Mouse (Mus musculus) MEL (cell line): ENCODE data around the gene Golph3l. TPM values are rescaled to one million over a fixed set of nuclear protein-coding genes. Genes with fewer than 3 reads are reported as not detected.

ENCODE experiments used
- DNase-seq: peaks from one replicate; pipeline ENCODE4 v3.0.0; 2011; ENCODE audit warnings: low read depth, low spot score
- H3K27ac ChIP-seq: 2 replicates; pipeline ENCODE4 v1.5.1; 2012; ENCODE audit warnings: low read depth, mild to moderate bottlenecking, control low read depth, low read length, moderate library complexity; ENCODE audit not compliant: control insufficient read depth
- H3K27me3 ChIP-seq, 2 experiments: fragments of 150-350 bp in 1 of 2; sonication (generic) in 1 of 2; 2 replicates each; pipeline ENCODE4 v1.6.1; 2012; ENCODE audit warnings: low read length in 2 of 2, mild to moderate bottlenecking in 2 of 2, improper control_type of control experiment in 1 of 2, moderate library complexity in 1 of 2; ENCODE audit not compliant: insufficient read depth in 2 of 2, control insufficient read depth in 1 of 2
- H3K36me3 ChIP-seq, 2 experiments: 2 replicates each; pipeline ENCODE4 v1.6.1; 2012 to 2014; ENCODE audit warnings: low read length in 2 of 2, improper control_type of control experiment in 1 of 2, inconsistent platforms in 1 of 2, mild to moderate bottlenecking in 1 of 2; ENCODE audit not compliant: insufficient read depth in 2 of 2, control insufficient read depth in 1 of 2
- H3K4me1 ChIP-seq, 2 experiments: fragments of 150-350 bp in 1 of 2; sonication (generic) in 1 of 2; 2 replicates each; pipeline ENCODE4 v1.6.1; 2012; ENCODE audit warnings: low read length in 2 of 2, improper control_type of control experiment in 1 of 2, mild to moderate bottlenecking in 1 of 2; ENCODE audit not compliant: insufficient read depth in 2 of 2, control insufficient read depth in 1 of 2
- H3K4me3 ChIP-seq, 2 experiments: fragments of 150-350 bp in 1 of 2; sonication (generic) in 1 of 2; 2 replicates each; pipeline ENCODE4 v1.5.1; 2012; ENCODE audit warnings: low read depth in 2 of 2, low read length in 2 of 2, mild to moderate bottlenecking in 2 of 2, moderate library complexity in 2 of 2, control low read depth in 1 of 2, improper control_type of control experiment in 1 of 2; ENCODE audit not compliant: control insufficient read depth in 1 of 2, insufficient read depth in 1 of 2
- H3K79me2 ChIP-seq: 2 replicates; pipeline ENCODE4 v1.6.1; 2012; ENCODE audit warnings: mild to moderate bottlenecking, low read length, moderate library complexity; ENCODE audit not compliant: control insufficient read depth, poor library complexity, insufficient read depth
- H3K9ac ChIP-seq: 2 replicates; pipeline ENCODE4 v1.6.1; 2012; ENCODE audit warnings: low read depth, mild to moderate bottlenecking, control low read depth, low read length, moderate library complexity; ENCODE audit not compliant: control insufficient read depth, poor library complexity, severe bottlenecking
- H3K9me3 ChIP-seq: fragments of 150-350 bp; sonication (generic); replicated peaks from 2 replicates; pipeline ENCODE4 v1.6.1; 2012; ENCODE audit warnings: mild to moderate bottlenecking, low read length, improper control_type of control experiment, moderate library complexity; ENCODE audit not compliant: insufficient read depth
- BHLHE40 ChIP-seq: IDR thresholded peaks from 2 replicates; pipeline ENCODE4 v1.6.1; 2012; ENCODE audit warnings: low read depth, mild to moderate bottlenecking, inconsistent platforms, low read length, improper control_type of control experiment, borderline replicate concordance
- CHD1 ChIP-seq: IDR thresholded peaks from 2 replicates; pipeline ENCODE4 v1.6.1; 2012; ENCODE audit warnings: low read depth, mild to moderate bottlenecking, inconsistent platforms, low read length, improper control_type of control experiment
- CTCF ChIP-seq, 3 experiments: IDR thresholded peaks in 2 of 3; conservative IDR thresholded peaks in 1 of 3; 2 replicates each; pipeline ENCODE4 v1.5.1; 2011 to 2012; ENCODE audit warnings: low read length in 3 of 3, low read depth in 2 of 3, mild to moderate bottlenecking in 2 of 3, improper control_type of control experiment in 1 of 3, inconsistent platforms in 1 of 3, mixed read lengths in 1 of 3, moderate library complexity in 1 of 3; ENCODE audit not compliant: control insufficient read depth in 1 of 3, insufficient read depth in 1 of 3, poor library complexity in 1 of 3, severe bottlenecking in 1 of 3
- ETS1 ChIP-seq: IDR thresholded peaks from 2 replicates; pipeline ENCODE4 v1.6.1; 2012; ENCODE audit warnings: low read depth, mild to moderate bottlenecking, inconsistent platforms, low read length, improper control_type of control experiment, moderate library complexity
- GABPA ChIP-seq: IDR thresholded peaks from 2 replicates; pipeline ENCODE4 v1.6.1; 2012; ENCODE audit warnings: low read depth, mild to moderate bottlenecking, inconsistent platforms, low read length, improper control_type of control experiment, moderate library complexity
- GATA1 ChIP-seq: IDR thresholded peaks from 2 replicates; pipeline ENCODE4 v1.6.1; 2011; ENCODE audit warnings: low read depth, low read length, improper control_type of control experiment
- MAX ChIP-seq: IDR thresholded peaks from 2 replicates; pipeline ENCODE4 v1.6.1; 2011; ENCODE audit warnings: low read length, improper control_type of control experiment
- MAZ ChIP-seq: IDR thresholded peaks from 2 replicates; pipeline ENCODE4 v1.6.1; 2012; ENCODE audit warnings: low read depth, mild to moderate bottlenecking, inconsistent platforms, low read length, improper control_type of control experiment
- MEF2A ChIP-seq: IDR thresholded peaks from 2 replicates; pipeline ENCODE4 v1.6.1; 2014; ENCODE audit warnings: low read depth, mild to moderate bottlenecking, inconsistent platforms, low read length, improper control_type of control experiment; ENCODE audit not compliant: poor library complexity, insufficient replicate concordance, severe bottlenecking; ENCODE audit errors: extremely low read depth
- MXI1 ChIP-seq: IDR thresholded peaks from 2 replicates; pipeline ENCODE4 v1.6.1; 2011; ENCODE audit warnings: mild to moderate bottlenecking, low read depth, low read length, improper control_type of control experiment
- NELFE ChIP-seq: IDR thresholded peaks from 2 replicates; pipeline ENCODE4 v1.6.1; 2011; ENCODE audit warnings: low read depth, low read length, improper control_type of control experiment
- NRF1 ChIP-seq: IDR thresholded peaks from 2 replicates; pipeline ENCODE4 v1.6.1; 2014; ENCODE audit warnings: low read depth, mild to moderate bottlenecking, inconsistent platforms, low read length, improper control_type of control experiment, moderate library complexity; ENCODE audit not compliant: poor library complexity, insufficient read depth, severe bottlenecking
- POLR2AphosphoS5 ChIP-seq: IDR thresholded peaks from 2 replicates; pipeline ENCODE4 v1.6.1; 2012; ENCODE audit warnings: low read depth, borderline replicate concordance, mild to moderate bottlenecking, inconsistent platforms, low read length, moderate library complexity, mixed read lengths
- RAD21 ChIP-seq: IDR thresholded peaks from 2 replicates; pipeline ENCODE4 v1.6.1; 2011; ENCODE audit warnings: mild to moderate bottlenecking, low read depth, low read length, improper control_type of control experiment
- RCOR1 ChIP-seq: IDR thresholded peaks from 2 replicates; pipeline ENCODE4 v1.6.1; 2012; ENCODE audit warnings: low read depth, mild to moderate bottlenecking, inconsistent platforms, low read length, improper control_type of control experiment
- SIN3A ChIP-seq: IDR thresholded peaks from 2 replicates; pipeline ENCODE4 v1.6.1; 2012; ENCODE audit warnings: low read length, improper control_type of control experiment, inconsistent platforms
- TAL1 ChIP-seq: IDR thresholded peaks from 2 replicates; pipeline ENCODE4 v1.6.1; 2012; ENCODE audit warnings: mild to moderate bottlenecking, inconsistent platforms, low read length, moderate library complexity, mixed read lengths
- TBP ChIP-seq: IDR thresholded peaks from 2 replicates; pipeline ENCODE4 v1.8.0; 2011; ENCODE audit warnings: low read depth, low read length, improper control_type of control experiment
- UBTF ChIP-seq: IDR thresholded peaks from 2 replicates; pipeline ENCODE4 v1.6.1; 2012; ENCODE audit warnings: low read depth, mild to moderate bottlenecking, inconsistent platforms, low read length, improper control_type of control experiment, moderate library complexity, borderline replicate concordance; ENCODE audit not compliant: insufficient read depth
- USF1 ChIP-seq: IDR thresholded peaks from 2 replicates; pipeline ENCODE4 v1.6.1; 2014; ENCODE audit warnings: low read depth, mild to moderate bottlenecking, inconsistent platforms, low read length, improper control_type of control experiment, moderate library complexity
- USF2 ChIP-seq, 2 experiments: IDR thresholded peaks; 2 replicates each; pipeline ENCODE4 v1.6.1; 2011 to 2012; ENCODE audit warnings: improper control_type of control experiment in 2 of 2, low read length in 2 of 2, borderline replicate concordance in 1 of 2, inconsistent platforms in 1 of 2, low read depth in 1 of 2, mild to moderate bottlenecking in 1 of 2; ENCODE audit not compliant: insufficient read depth in 1 of 2
- ZKSCAN1 ChIP-seq: IDR thresholded peaks from 2 replicates; pipeline ENCODE4 v1.6.1; 2012; ENCODE audit warnings: low read depth, mild to moderate bottlenecking, inconsistent platforms, low read length, improper control_type of control experiment, moderate library complexity
- ZMIZ1 ChIP-seq: IDR thresholded peaks from 2 replicates; pipeline ENCODE4 v1.6.1; 2012; ENCODE audit warnings: low read depth, mild to moderate bottlenecking, inconsistent platforms, low read length, improper control_type of control experiment, moderate library complexity
- polyA plus RNA-seq, 2 experiments: library from polyadenylated mRNA; stranded (reverse) in 1 of 2; unstranded in 1 of 2; fragments of >175 nt in 1 of 2; fragments of >200 nt in 1 of 2; gene quantifications; 2 replicates each; pipeline versions ENCODE4 v1.2.1 to v1.2.4; 2012; ENCODE audit warnings: low replicate concordance in 2 of 2, low read depth in 1 of 2; ENCODE audit not compliant: insufficient read length in 2 of 2, insufficient read depth in 1 of 2, missing spikeins in 1 of 2
- total RNA-seq: library from RNA; depleted of rRNA; stranded (reverse); fragments of 300-350 nt; gene quantifications from 2 replicates; pipeline ENCODE4 v1.2.3, GENCODE M21; 2012

Golph3l gene
- total and polyA plus RNA-seq, 3 experiments = 43.8 to 45.1 TPM; not detected in 1

GRCm38 (mm10) chr3:95655437-95655836 is 66.7 kb downstream of the Golph3l start:
- no peak for TF ChIP-seq GATA1
- no peak for TF ChIP-seq SIN3A
- TF ChIP-seq RAD21 = no peak
- TF ChIP-seq POLR2AphosphoS5 = no peak
- TF ChIP-seq ZKSCAN1 = no peak
- no peak for TF ChIP-seq TAL1
- TF ChIP-seq BHLHE40 = no peak
- TF ChIP-seq USF1 = no peak
- no peak for TF ChIP-seq ZMIZ1
- no peak for TF ChIP-seq CTCF (IDR thresholded peaks at IDR 0.05 in 2 of 3, conservative IDR thresholded peaks at IDR 0.05 in 1 of 3; ENCODE audit: control insufficient read depth in 1 of 3, insufficient read depth in 1 of 3, low read depth in 2 of 3, low read length in 3 of 3, poor library complexity in 1 of 3, severe bottlenecking in 1 of 3)
- no peak for TF ChIP-seq NRF1
- no peak for TF ChIP-seq ETS1
- no peak for TF ChIP-seq TBP
- no peak for TF ChIP-seq RCOR1
- no peak for TF ChIP-seq MAX
- no peak for TF ChIP-seq GABPA
- no peak for TF ChIP-seq MEF2A
- Histone ChIP-seq H3K9me3 (no peaks in the 10 kb centered on the region), H3K27me3 (no peaks in the 10 kb centered on the region), H3K4me3 (no peak overlapping the region), H3K9ac (no peak overlapping the region), H3K4me1 (peaks cover 19 to 31% of the 10 kb centered on the region in 2 experiments), H3K36me3 (peaks cover 8 to 32% of the 10 kb centered on the region in 2 experiments), H3K27ac (no peak overlapping the region), H3K79me2 (peaks cover 23% of the 10 kb centered on the region)
- DNase-seq = no peak

DNA sequence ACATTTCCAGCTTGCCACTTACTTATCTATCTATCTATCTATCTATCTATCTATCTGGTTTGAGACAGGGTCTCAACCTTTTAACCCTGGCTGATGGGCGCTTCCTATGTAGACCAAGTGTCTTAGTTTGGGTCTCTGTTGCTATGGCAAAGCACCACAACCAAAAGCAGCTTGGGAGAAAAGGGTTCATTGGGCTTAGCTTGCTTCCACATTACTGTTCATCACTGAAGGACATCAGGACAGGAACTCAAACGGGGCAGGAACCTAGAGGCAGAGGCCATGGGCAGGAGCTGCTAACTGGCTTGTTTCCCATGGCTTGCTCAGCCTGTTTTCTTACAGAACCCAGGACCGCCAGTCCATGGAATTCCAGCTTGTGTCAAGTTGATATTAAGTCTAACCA is 68.4 kb downstream of the Golph3l start:
- Histone ChIP-seq H3K79me2 (peaks cover 35% of the 10 kb centered on the region), H3K9me3 (no peaks in the 10 kb centered on the region), H3K4me3 (no peak overlapping the region), H3K36me3 (peaks cover 22 to 32% of the 10 kb centered on the region in 2 experiments), H3K9ac (no peak overlapping the region), H3K4me1 (peaks cover 17 to 24% of the 10 kb centered on the region in 2 experiments), H3K27me3 (no peaks in the 10 kb centered on the region), H3K27ac (no peak overlapping the region)
- TF ChIP-seq UBTF (no peak), MAZ (no peak), USF2 (IDR thresholded peaks at IDR 0.05; ENCODE audit: borderline replicate concordance in 1 of 2, insufficient read depth in 1 of 2, low read depth in 1 of 2, low read length in 2 of 2) (no peak), CTCF (IDR thresholded peaks at IDR 0.05 in 2 of 3, conservative IDR thresholded peaks at IDR 0.05 in 1 of 3; ENCODE audit: control insufficient read depth in 1 of 3, insufficient read depth in 1 of 3, low read depth in 2 of 3, low read length in 3 of 3, poor library complexity in 1 of 3, severe bottlenecking in 1 of 3) (no peak), CHD1 (no peak), GATA1 (no peak), NELFE (no peak), MXI1 (no peak), RCOR1 (no peak), MAX (no peak), BHLHE40 (no peak), ZMIZ1 (no peak), SIN3A (no peak), RAD21 (no peak)
- no peak for DNase-seq
